8 mouse cellular contexts compared by ENCODE assay signal in the genomic region with DNA sequence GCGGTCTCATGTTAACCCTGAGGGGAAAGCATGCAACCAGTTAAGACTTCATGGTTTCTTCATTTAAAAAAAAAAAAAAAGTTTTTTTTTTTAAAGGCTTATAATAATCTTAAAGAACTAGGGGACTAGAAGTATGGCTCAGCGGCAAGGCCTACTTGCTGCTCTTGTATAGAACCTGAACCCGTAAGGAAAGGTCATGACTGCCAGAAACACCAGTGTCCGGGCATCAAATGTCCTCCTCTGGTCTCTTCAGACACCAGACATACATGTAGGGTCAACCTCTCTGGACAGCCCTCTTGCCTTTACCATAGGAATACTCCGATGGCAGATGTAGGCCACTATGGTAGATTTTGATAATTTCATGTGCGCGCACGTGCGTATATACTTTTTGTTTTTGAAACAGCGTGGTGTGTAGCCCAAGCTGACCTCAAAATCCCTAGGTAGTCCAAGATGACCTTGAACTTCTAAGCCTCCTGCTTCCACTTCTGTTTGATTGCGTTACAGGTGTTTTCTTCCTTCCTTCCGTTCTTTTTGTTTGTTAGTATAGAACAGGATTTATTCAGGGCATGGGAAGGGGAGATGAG. TPM values are rescaled to one million over a fixed set of nuclear protein-coding genes. Genes with fewer than 3 reads are reported as not detected.
DNase-seq lines count a peak whose midpoint lies in the region; ATAC-seq and TF ChIP-seq lines count a peak whose summit lies in the region.

No protein-coding gene starts in this region.

- no peak overlapping the region for H3K27ac ChIP-seq in lung, postnatal 0 days (ENCODE audit: low read length)
- peak overlapping the region; percentile 87; the same call in 1 of the 2 replicates for H3K27ac ChIP-seq in limb, embryonic 15.5 days
- no peak overlapping the region for H3K27ac ChIP-seq in stomach, embryonic 16.5 days (ENCODE audit: low read length)

- no peaks in the 10 kb centered on the region for H3K9me3 ChIP-seq in erythroblast, embryonic 14.5 days (ENCODE audit: control insufficient read depth, low read length)
- H3K9me3 ChIP-seq in lung, postnatal 0 days (ENCODE audit: low read length): no peaks in the 10 kb centered on the region
- H3K9me3 ChIP-seq in limb, embryonic 15.5 days: no peaks in the 10 kb centered on the region
- H3K9me3 ChIP-seq in stomach, embryonic 16.5 days (replicated peaks; ENCODE audit: control insufficient read depth, low read length): no peaks in the 10 kb centered on the region

- ATAC-seq in erythroblast, adult 5-6 weeks (replicated peaks; ENCODE audit: low FRiP score, poor library complexity, severe bottlenecking): no peak
- no peak for ATAC-seq in lung, postnatal 0 days
- no peak for ATAC-seq in limb, embryonic 15.5 days (ENCODE audit: insufficient number of reproducible peaks, low FRiP score, low TSS enrichment, low read depth)
- ATAC-seq in stomach, embryonic 16.5 days (ENCODE audit: insufficient read depth, low FRiP score): no peak

- H3K36me3 ChIP-seq in erythroblast, embryonic 14.5 days (ENCODE audit: control insufficient read depth): peaks cover 40% of the 10 kb centered on the region
- 0 out of 2 replicates have a peak, but pooled peaks cover 8% of the 10 kb centered on the region for H3K36me3 ChIP-seq in lung, postnatal 0 days (ENCODE audit: insufficient read depth, low read length)
- peaks cover 25% of the 10 kb centered on the region for H3K36me3 ChIP-seq in limb, embryonic 15.5 days
- 0 out of 2 replicates have a peak, but pooled peaks cover 7% of the 10 kb centered on the region for H3K36me3 ChIP-seq in stomach, embryonic 16.5 days (ENCODE audit: control insufficient read depth, insufficient read depth, low read length)

- no peak overlapping the region for H3K9ac ChIP-seq in lung, postnatal 0 days (replicated peaks; ENCODE audit: low read depth)
- no peak overlapping the region for H3K9ac ChIP-seq in limb, embryonic 15.5 days
- no peak overlapping the region for H3K9ac ChIP-seq in stomach, embryonic 16.5 days (ENCODE audit: low read length)

- H3K4me2 ChIP-seq in lung, postnatal 0 days (replicated peaks; ENCODE audit: low read depth, low read length): no peak overlapping the region
- peak overlapping the region; percentile 46 for H3K4me2 ChIP-seq in limb, embryonic 15.5 days
- H3K4me2 ChIP-seq in stomach, embryonic 16.5 days (ENCODE audit: low read depth, low read length): no peak overlapping the region

- no peak for DNase-seq in lung, postnatal 0 days (ENCODE audit: low spot score)
- DNase-seq in lung, postnatal 25 days (ENCODE audit: low spot score): no peak
- DNase-seq in urinary bladder, postnatal 36 days (ENCODE audit: low spot score in 2 of 2): no peak
- no peak for DNase-seq in gastrocnemius, postnatal 10 days

- H3K4me1 ChIP-seq in erythroblast, embryonic 14.5 days (ENCODE audit: control insufficient read depth): peaks cover 56% of the 10 kb centered on the region
- H3K4me1 ChIP-seq in lung, postnatal 0 days (ENCODE audit: insufficient read depth, low read depth, low read length): peaks cover 20% of the 10 kb centered on the region
- peaks cover 31% of the 10 kb centered on the region for H3K4me1 ChIP-seq in limb, embryonic 15.5 days
- peaks cover 19% of the 10 kb centered on the region for H3K4me1 ChIP-seq in stomach, embryonic 16.5 days (ENCODE audit: control insufficient read depth, insufficient read depth, low read length)

- H3K4me3 ChIP-seq in erythroblast, embryonic 14.5 days (replicated peaks): peak overlapping the region; percentile 70
- peak overlapping the region; percentile 82 for H3K4me3 ChIP-seq in lung, postnatal 0 days (ENCODE audit: low read depth, low read length)
- peak overlapping the region; percentile 76 for H3K4me3 ChIP-seq in limb, embryonic 15.5 days
- H3K4me3 ChIP-seq in stomach, embryonic 16.5 days (replicated peaks; ENCODE audit: low read length): peak overlapping the region; percentile 94

- TF ChIP-seq EP300 in lung, postnatal 0 days (IDR thresholded peaks at IDR 0.05): no peak

- WGBS in lung, postnatal 0 days: 78% methylated on average over 12 of the region's 12 CpGs
- WGBS in limb, embryonic 15.5 days: 82% methylated on average over 12 of the region's 12 CpGs
- 79% methylated on average over 12 of the region's 12 CpGs for WGBS in stomach, embryonic 16.5 days

- H3K27me3 ChIP-seq in erythroblast, embryonic 14.5 days (ENCODE audit: control insufficient read depth): no peaks in the 10 kb centered on the region
- H3K27me3 ChIP-seq in lung, postnatal 0 days (replicated peaks; ENCODE audit: insufficient read depth, low read length): no peaks in the 10 kb centered on the region
- H3K27me3 ChIP-seq in limb, embryonic 15.5 days: no peaks in the 10 kb centered on the region
- H3K27me3 ChIP-seq in stomach, embryonic 16.5 days (ENCODE audit: control insufficient read depth, insufficient read depth, low read length): no peaks in the 10 kb centered on the region

- TF ChIP-seq CTCF in lung, postnatal 0 days (IDR thresholded peaks at IDR 0.05): no peak

RNA-seq across cellular contexts. Expression of a gene that starts 0.8 kb away (rescaled TPM):
- polyA plus RNA-seq in erythroblast, embryonic 14.5 days (2012): 7.1 and 9.1 TPM in 2 replicates
- total RNA-seq in erythroblast, adult 5-6 weeks (2015; ENCODE audit: low replicate concordance): 13.1 and 15.9 TPM in 2 replicates
- total RNA-seq in erythroblast, adult 5-6 weeks (2017; ENCODE audit: low replicate concordance): 9.6 and 11.3 TPM in 2 replicates
- 14.3 and 15.9 TPM in 2 replicates for polyA plus RNA-seq in lung, postnatal 0 days (2015; fragmentation: Nextera tagmentation; extraction: Ambion mirVana)
- polyA plus RNA-seq in limb, embryonic 15.5 days (2015; fragmentation: Nextera tagmentation; extraction: Ambion mirVana): 42.3 and 44.7 TPM in 2 replicates
- polyA plus RNA-seq in stomach, embryonic 16.5 days (2015; fragmentation: Nextera tagmentation; extraction: Ambion mirVana): 39.4 and 41.0 TPM in 2 replicates
- 1 to 10 TPM; 5.2 to 7.0 TPM for total RNA-seq in gastrocnemius, postnatal 10 days (2021)

RNA-seq across cellular contexts. Expression of a gene that starts 2.7 kb away (rescaled TPM):
- polyA plus RNA-seq in erythroblast, embryonic 14.5 days (2012): 2.8 and 3.4 TPM in 2 replicates
- total RNA-seq in erythroblast, adult 5-6 weeks (2015; ENCODE audit: low replicate concordance): 6.3 and 16.3 TPM in 2 replicates
- total RNA-seq in erythroblast, adult 5-6 weeks (2017; ENCODE audit: low replicate concordance): 7.1 and 8.3 TPM in 2 replicates
- 46.3 and 50.1 TPM in 2 replicates for polyA plus RNA-seq in lung, postnatal 0 days (2015; fragmentation: Nextera tagmentation; extraction: Ambion mirVana)
- polyA plus RNA-seq in limb, embryonic 15.5 days (2015; fragmentation: Nextera tagmentation; extraction: Ambion mirVana): 71.2 and 73.0 TPM in 2 replicates
- 49.3 and 54.5 TPM in 2 replicates for polyA plus RNA-seq in stomach, embryonic 16.5 days (2015; fragmentation: Nextera tagmentation; extraction: Ambion mirVana)
- 10 to 100 TPM; 24.2 to 26.9 TPM for total RNA-seq in gastrocnemius, postnatal 10 days (2021)

RNA-seq across cellular contexts. Expression of a gene that starts 8.1 kb away (rescaled TPM):
- 8.1 and 9.1 TPM in 2 replicates for polyA plus RNA-seq in erythroblast, embryonic 14.5 days (2012)
- total RNA-seq in erythroblast, adult 5-6 weeks (2015; ENCODE audit: low replicate concordance): 48.1 and 55.3 TPM in 2 replicates
- 5.7 and 8.9 TPM in 2 replicates for total RNA-seq in erythroblast, adult 5-6 weeks (2017; ENCODE audit: low replicate concordance)
- polyA plus RNA-seq in lung, postnatal 0 days (2015; fragmentation: Nextera tagmentation; extraction: Ambion mirVana): 82.3 and 97.4 TPM in 2 replicates
- 195 and 202 TPM in 2 replicates for polyA plus RNA-seq in limb, embryonic 15.5 days (2015; fragmentation: Nextera tagmentation; extraction: Ambion mirVana)
- polyA plus RNA-seq in stomach, embryonic 16.5 days (2015; fragmentation: Nextera tagmentation; extraction: Ambion mirVana): 140 and 208 TPM in 2 replicates
- 10 to 100 TPM; 65.5 to 80.5 TPM for total RNA-seq in gastrocnemius, postnatal 10 days (2021)

RNA-seq across cellular contexts. Expression of a gene that starts 24.7 kb away (rescaled TPM):
- 0.02 TPM in 1 of 2 replicates, not detected in the other for polyA plus RNA-seq in erythroblast, embryonic 14.5 days (2012)
- total RNA-seq in erythroblast, adult 5-6 weeks (2015; ENCODE audit: low replicate concordance): 1.0 and 1.2 TPM in 2 replicates
- total RNA-seq in erythroblast, adult 5-6 weeks (2017; ENCODE audit: low replicate concordance): 2.5 and 3.2 TPM in 2 replicates
- polyA plus RNA-seq in lung, postnatal 0 days (2015; fragmentation: Nextera tagmentation; extraction: Ambion mirVana): 2.9 and 3.7 TPM in 2 replicates
- 0.28 and 0.47 TPM in 2 replicates for polyA plus RNA-seq in limb, embryonic 15.5 days (2015; fragmentation: Nextera tagmentation; extraction: Ambion mirVana)
- 0.10 and 0.18 TPM in 2 replicates for polyA plus RNA-seq in stomach, embryonic 16.5 days (2015; fragmentation: Nextera tagmentation; extraction: Ambion mirVana)
- total RNA-seq in gastrocnemius, postnatal 10 days (2021): not detected

RNA-seq across cellular contexts. Expression of a gene that starts 25.1 kb away (rescaled TPM):
- 24.4 and 25.6 TPM in 2 replicates for polyA plus RNA-seq in erythroblast, embryonic 14.5 days (2012)
- 514 and 565 TPM in 2 replicates for total RNA-seq in erythroblast, adult 5-6 weeks (2015; ENCODE audit: low replicate concordance)
- 620 and 633 TPM in 2 replicates for total RNA-seq in erythroblast, adult 5-6 weeks (2017; ENCODE audit: low replicate concordance)
- 10.5 and 10.9 TPM in 2 replicates for polyA plus RNA-seq in lung, postnatal 0 days (2015; fragmentation: Nextera tagmentation; extraction: Ambion mirVana)
- 11.1 and 11.7 TPM in 2 replicates for polyA plus RNA-seq in limb, embryonic 15.5 days (2015; fragmentation: Nextera tagmentation; extraction: Ambion mirVana)
- 13.7 and 14.1 TPM in 2 replicates for polyA plus RNA-seq in stomach, embryonic 16.5 days (2015; fragmentation: Nextera tagmentation; extraction: Ambion mirVana)
- total RNA-seq in gastrocnemius, postnatal 10 days (2021): 10 to 100 TPM; 19.9 to 25.2 TPM

Comparison
In these comparisons a context has a peak if more than half of its experiments do, and no peak if none do; other contexts are left out.
1. RNA of a gene that starts 2.7 kb away (polyA plus RNA-seq): 71.2 to 73.0 TPM in limb, embryonic 15.5 days, 49.3 to 54.5 TPM in stomach, embryonic 16.5 days and 46.3 to 50.1 TPM in lung, postnatal 0 days; 2.8 to 3.4 TPM in erythroblast, embryonic 14.5 days; every median in the first group is over 10 times any median in the second.
2. Peak in every context shown above with its lines, with median percentiles within 50 percentile points of each other: H3K4me3 ChIP-seq.